Mouse (Mus musculus) gastrocnemius, adult 2 months (tissue): ENCODE data around the gene Zbtb33. TPM values are rescaled to one million over a fixed set of nuclear protein-coding genes. Genes with fewer than 3 reads are reported as not detected.
"Not testable (repeated sequence)": the region's sequence is repeated elsewhere in the genome, so short reads cannot be mapped to it uniquely, and the experiment has no call there.

ENCODE experiments used
- DNase-seq: peaks from one replicate; pipeline ENCODE4 v3.0.0; 2022
- H3K27ac ChIP-seq: fragments of 200-600 bp; 2 replicates; pipeline ENCODE4 v1.8.1; 2022; ENCODE audit warnings: mild to moderate bottlenecking
- H3K4me3 ChIP-seq: fragments of 200-600 bp; 2 replicates; pipeline ENCODE4 v1.8.1; 2022; ENCODE audit warnings: mild to moderate bottlenecking, moderate library complexity
- CTCF ChIP-seq: fragments of 200-600 bp; IDR thresholded peaks from 2 replicates; pipeline ENCODE4 v1.8.1; 2022; ENCODE audit warnings: antibody characterized with exemption, mild to moderate bottlenecking, moderate library complexity
- intact Hi-C: fragments of 180-260 bp; cut with DNase I; formaldehyde crosslinking; loops from one replicate; pipeline ENCODE4 v1.15.1; 2025
- long read RNA-seq, 2 experiments: library from polyadenylated mRNA; stranded (forward); transcript quantifications; one replicate each; pipeline ENCODE4 v2.0.0; 2021
- total RNA-seq, 2 experiments: library from RNA; stranded (reverse); gene quantifications; 2 replicates each; pipeline ENCODE4 v1.2.3; 2021

Gene Zbtb33
- total RNA-seq, result 1 to 10 TPM; 5.7 to 7.7 TPM
- long read RNA-seq, experiment 1, result 0 reads
- long read RNA-seq, experiment 2, result 0 reads

GRCm38 (mm10) chrX:38189552-38190457 is at the start of gene Zbtb33:
Zbtb33 (plus strand) TSS chrX:38189793.
- Histone ChIP-seq H3K4me3 (peak within 1 kb of the TSS; percentile 90), H3K27ac (peak within 1 kb of the TSS; percentile 94)
- peak; percentile 91 for DNase-seq
- TF ChIP-seq CTCF, result peak; percentile 88
- intact Hi-C loops, result no loop called here

- Histone ChIP-seq H3K27ac (no peak overlapping the region), H3K4me3 (no peak overlapping the region)
- intact Hi-C loops, result no loop called here
- peak; percentile 20; the same call in 1 of the 2 replicates for TF ChIP-seq CTCF
- no peak for DNase-seq
Observed at GRCm38 (mm10) chrX:38159097-38159496, 30.5 kb upstream of the Zbtb33 start.

- Histone ChIP-seq H3K27ac (no peak overlapping the region), H3K4me3 (no peak overlapping the region)
- DNase-seq, result no peak
- TF ChIP-seq CTCF, result no peak
- intact Hi-C loops, result no loop called here
Observed at GRCm38 (mm10) chrX:38165315-38165714, 24.3 kb upstream of the Zbtb33 start.

GRCm38 (mm10) chrX:38166064-38166463 is 23.5 kb upstream of the Zbtb33 start:
- DNase-seq, result no peak
- TF ChIP-seq CTCF, result no peak
- intact Hi-C loops, result no loop called here

GRCm38 (mm10) chrX:38166592-38166991 is 23.0 kb upstream of the Zbtb33 start:
- intact Hi-C loops, result no loop called here
- TF ChIP-seq CTCF, result no peak
- no peak for DNase-seq
- no peak overlapping the region for H3K4me3 ChIP-seq
- no peak overlapping the region for H3K27ac ChIP-seq

More at GRCm38 (mm10) chrX:38166064-38166463, 23.5 kb upstream of the Zbtb33 start:
- H3K4me3 ChIP-seq, result no peak overlapping the region
- H3K27ac ChIP-seq, result no peak overlapping the region

GRCm38 (mm10) chrX:38179891-38180310 is 9.7 kb upstream of the Zbtb33 start:
- TF ChIP-seq CTCF, result peak; percentile 59
- H3K27ac ChIP-seq, intact Hi-C loops: not testable (repeated sequence)
- DNase-seq, result peak; percentile 28
- peak overlapping the region; percentile 76 for H3K4me3 ChIP-seq

GRCm38 (mm10) chrX:38180656-38181607 is 8.7 kb upstream of the Zbtb33 start:
- intact Hi-C loops, result loop anchor here (1.0 kb wide), 1 partner anchor 97 kb away; no protein-coding TSS in a partner anchor
- no peak for TF ChIP-seq CTCF
- peak; percentile 21 for DNase-seq

GRCm38 (mm10) chrX:38181608-38182258 is 7.9 kb upstream of the Zbtb33 start:
- peak; percentile 68 for DNase-seq
- intact Hi-C loops, result loop anchor here (1.0 kb wide), 1 partner anchor 97 kb away; no protein-coding TSS in a partner anchor
- no peak overlapping the region for H3K27ac ChIP-seq
- peak overlapping the region; percentile 76 for H3K4me3 ChIP-seq
- TF ChIP-seq CTCF, result peak; percentile 47

More at GRCm38 (mm10) chrX:38180656-38181607, 8.7 kb upstream of the Zbtb33 start:
- Histone ChIP-seq H3K27ac (peak overlapping the region; percentile 24; the same call in 1 of the 2 replicates), H3K4me3 (peak overlapping the region; percentile 76)

GRCm38 (mm10) chrX:38185520-38185919 is 4.1 kb upstream of the Zbtb33 start:
- DNase-seq, result no peak
- H3K4me3 ChIP-seq, result no peak overlapping the region
- TF ChIP-seq CTCF, result no peak
- intact Hi-C loops, result no loop called here
- no peak overlapping the region for H3K27ac ChIP-seq

GRCm38 (mm10) chrX:38190458-38190764 is 818 bp downstream of the Zbtb33 start:
- Histone ChIP-seq H3K27ac (peak overlapping the region; percentile 94), H3K4me3 (peak overlapping the region; percentile 90)
- intact Hi-C loops, result no loop called here
- no peak for DNase-seq
- TF ChIP-seq CTCF, result no peak

- H3K4me3 ChIP-seq, result no peak overlapping the region
- DNase-seq, result no peak
- intact Hi-C loops, result loop anchor here (5.0 kb wide), 1 partner anchor 110 kb away; no protein-coding TSS in a partner anchor
- no peak overlapping the region for H3K27ac ChIP-seq
- TF ChIP-seq CTCF, result no peak
Observed at GRCm38 (mm10) chrX:38201816-38202215, 12.2 kb downstream of the Zbtb33 start.

GRCm38 (mm10) chrX:38207392-38207791 is 17.8 kb downstream of the Zbtb33 start:
- TF ChIP-seq CTCF, result no peak
- H3K27ac ChIP-seq, result no peak overlapping the region
- DNase-seq, result no peak
- no peak overlapping the region for H3K4me3 ChIP-seq
- intact Hi-C loops, result no loop called here
